Mouse (Mus musculus) liver, adult 2 months (tissue): Measurements from ENCODE around the gene Fgfr2.

Experiments used
- CTCF ChIP-seq: fragments of 200-500 bp; IDR thresholded peaks from 2 replicates; pipeline ENCODE4 v1.5.1; 2011; ENCODE audit warnings: low read depth, low read length, control low read depth
- POLR2A ChIP-seq: fragments of 200-500 bp; IDR thresholded peaks from 2 replicates; pipeline ENCODE4 v1.6.1; 2011; ENCODE audit warnings: low read length, control low read depth; ENCODE audit not compliant: insufficient read depth; ENCODE audit errors: extremely low read depth

GRCm38 (mm10) chr7:132437431-132437830 is 685.7 kb downstream of the Fgfr2 start:
- TF ChIP-seq POLR2A, result no peak
- no peak for TF ChIP-seq CTCF
